Mouse (Mus musculus) adrenal gland, adult 18-20 months (tissue): ENCODE measurements at regions not wholly inside any gene's neighbourhood (a gene's known extent, or its start where the extent isn't known, plus 50 kb on each side); places are given as distances from the start of the nearest gene placed in this dataset.
A peak's percentile ranks its signal among the peaks of the same experiment; 100 is the strongest.
"Not testable (repeated sequence)": the region's sequence is repeated elsewhere in the genome, so short reads cannot be mapped to it uniquely, and the experiment has no call there.

Source experiments
- DNase-seq, 2 experiments: peaks; one replicate each; pipeline ENCODE4 v3.0.0; 2021 to 2022; ENCODE audit warnings: low spot score in 2 of 2

DNA sequence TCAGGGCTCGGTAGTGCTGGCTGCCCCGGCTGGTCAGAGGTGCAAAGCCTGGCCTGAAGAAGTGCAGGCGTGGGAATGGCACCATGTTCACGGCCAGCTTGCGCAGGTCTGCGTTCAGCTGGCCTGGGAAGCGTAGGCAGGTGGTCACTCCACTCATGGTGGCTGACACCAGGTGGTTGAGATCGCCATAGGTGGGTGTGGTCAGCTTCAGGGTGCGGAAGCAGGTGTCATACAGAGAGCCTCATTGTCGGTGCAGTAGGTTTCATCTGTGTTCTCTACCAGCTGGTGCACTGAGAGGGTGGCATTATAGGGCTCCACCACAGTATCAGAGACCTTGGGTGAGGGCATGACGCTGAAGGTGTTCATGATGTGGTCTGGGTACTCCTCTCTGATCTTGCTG lies 380.1 kb upstream of the Fam49a start:
- not testable (repeated sequence) for DNase-seq

DNA sequence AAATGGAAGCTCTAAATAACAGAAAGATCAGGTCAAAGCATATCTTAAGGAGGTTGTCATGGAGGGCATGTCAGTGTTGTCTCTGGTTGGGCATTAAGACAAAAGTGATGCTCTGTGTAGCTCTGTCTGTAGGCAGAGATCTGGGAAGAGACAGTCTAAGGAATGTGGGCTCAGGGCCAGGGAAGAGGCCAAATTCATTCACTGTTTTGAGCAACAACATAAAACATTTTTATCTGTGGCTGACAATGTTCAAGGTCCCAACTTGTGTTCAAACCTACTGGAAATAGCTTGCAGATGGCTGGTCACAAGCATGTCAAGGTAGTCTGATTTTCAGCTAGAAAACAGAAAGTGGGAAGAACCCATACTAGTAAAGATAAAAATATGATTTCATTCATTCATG lies 374.6 kb upstream of the Fam49a start:
- DNase-seq: peak in 1 of 2 experiments; percentile 13

DNA sequence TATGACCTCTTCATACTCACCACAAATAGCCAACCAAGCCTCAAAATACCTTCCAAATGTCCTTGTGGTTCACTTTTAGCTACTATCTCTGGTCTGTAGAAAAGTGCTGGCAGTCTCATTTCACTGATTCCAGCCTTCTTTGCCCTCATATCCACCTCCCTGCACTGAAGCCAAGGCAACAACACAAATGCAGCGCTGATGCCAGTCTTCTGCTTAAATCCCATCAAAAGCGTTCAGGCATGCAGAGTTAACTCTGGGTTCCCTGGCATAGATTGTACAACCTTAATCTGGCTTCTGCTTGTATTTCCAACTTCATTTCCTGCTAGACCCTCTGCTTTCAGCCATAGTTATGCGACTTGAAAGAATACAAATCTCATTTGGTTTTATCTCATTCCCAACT lies 362.9 kb upstream of the Fam49a start:
- DNase-seq: no peak

DNA sequence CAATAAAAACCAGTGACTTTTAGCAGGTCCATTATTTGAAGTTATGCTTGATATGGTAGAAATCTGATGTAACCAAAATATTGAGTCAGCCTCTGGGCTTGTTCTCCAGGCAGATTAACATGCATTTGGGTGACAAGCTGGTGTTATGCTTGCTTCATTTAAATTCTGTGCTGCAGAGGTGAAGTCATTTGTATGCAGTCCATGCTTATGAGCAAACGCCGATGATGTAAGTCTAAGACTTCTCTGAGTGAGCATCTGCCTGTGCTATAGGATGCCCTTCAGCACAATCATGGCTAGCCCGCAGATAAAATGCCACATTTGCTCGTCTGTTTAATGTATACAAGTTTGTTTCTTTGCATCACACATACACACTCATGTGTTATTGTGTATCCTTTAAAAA lies 355.4 kb upstream of the Fam49a start:
- DNase-seq: no peak
